Mouse (Mus musculus) G1E (cell line): ENCODE data around the gene Stard3.

ENCODE experiments used
- CTCF ChIP-seq: IDR thresholded peaks from 2 replicates; pipeline ENCODE4 v1.5.1; 2012; ENCODE audit warnings: low read depth, low read length, inconsistent platforms, mixed read lengths
- GATA1 ChIP-seq: IDR thresholded peaks from 2 replicates; pipeline ENCODE4 v1.6.1; 2012; ENCODE audit warnings: borderline replicate concordance, low read length, inconsistent platforms, mixed read lengths
- POLR2AphosphoS5 ChIP-seq: IDR thresholded peaks from 2 replicates; pipeline ENCODE4 v1.6.1; 2012; ENCODE audit warnings: low read depth, low read length, inconsistent platforms; ENCODE audit not compliant: insufficient replicate concordance

GRCm38 (mm10) chr11:98318421-98319116 is 39.6 kb upstream of the Stard3 start:
- TF ChIP-seq POLR2AphosphoS5 (no peak), CTCF (no peak), GATA1 (no peak)
